Comparison of ENCODE assay signal across 9 mouse cellular contexts in the genomic region with DNA sequence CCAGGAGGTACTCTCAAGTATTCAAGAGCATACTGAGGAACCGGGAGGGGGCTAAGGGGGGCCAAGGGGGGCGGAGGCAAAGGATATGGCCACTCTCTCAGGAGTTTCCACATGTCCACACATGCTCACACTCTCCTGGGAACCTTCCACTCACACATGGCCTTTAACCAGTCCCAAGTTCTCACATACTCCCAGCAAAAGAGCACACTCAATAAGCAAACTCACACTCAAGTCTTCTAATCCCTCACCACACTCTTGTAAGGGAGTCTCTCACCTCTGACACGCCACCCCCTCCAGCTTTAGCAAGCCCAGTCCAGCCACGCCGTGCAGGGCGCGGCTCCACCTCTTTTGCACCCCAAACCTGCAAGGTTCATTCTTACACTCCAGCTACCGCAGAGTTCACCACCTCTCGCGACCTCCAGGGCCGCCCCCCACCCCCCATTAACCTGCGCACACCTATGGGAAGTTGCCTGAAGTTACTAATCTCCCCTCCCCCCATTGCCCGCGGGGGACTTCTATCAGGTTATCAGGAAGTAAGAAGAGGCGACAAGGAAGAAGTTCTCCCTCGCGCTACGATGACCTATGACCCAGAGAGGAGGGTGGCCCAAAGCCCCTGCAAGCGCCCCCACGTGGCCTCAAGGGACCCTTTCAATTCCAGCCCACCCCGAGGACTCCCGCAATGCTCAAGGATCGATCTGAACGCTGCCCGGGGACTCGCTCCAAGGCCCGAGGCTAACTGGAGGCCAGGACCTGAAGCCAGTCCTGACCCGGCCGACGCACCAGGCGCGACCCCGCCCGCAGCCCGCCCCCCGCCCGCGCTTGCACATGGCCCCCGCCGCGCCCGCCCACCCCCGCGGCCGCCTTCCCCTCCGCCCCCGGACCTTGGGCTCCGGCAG. TPM values are rescaled to one million over a fixed set of nuclear protein-coding genes. Genes with fewer than 3 reads are reported as not detected.
DNase-seq lines count a peak whose midpoint lies in the region; ATAC-seq and TF ChIP-seq lines count a peak whose summit lies in the region.
"Had no signal": no experiment of that assay in that cellular context is flagged by ENCODE, and none has a peak within 500 bp of the region (broad histone marks: within the 10 kb centered on the region; RNA-seq: fewer than 3 reads in every experiment).

No protein-coding gene starts in this region.

- DNase-seq in urinary bladder, adult 2 months (ENCODE audit: low spot score) = peak; percentile 52
- no peak for DNase-seq in urinary bladder, postnatal 4 days (ENCODE audit: low spot score in 2 of 2)
- DNase-seq in cerebellum, adult 2 months = peak in 1 of 2 experiments; percentile 67
- peak; percentile 45 for DNase-seq in lung, postnatal 14 days
- peak; percentile 53 to 79 for DNase-seq in spleen, postnatal 4 days (ENCODE audit: low spot score in 2 of 2)
- DNase-seq in layer of hippocampus, adult 9-10 months (ENCODE audit: low spot score) = no peak

- peak overlapping the region; percentile 85 for H3K9ac ChIP-seq in kidney, embryonic 14.5 days (ENCODE audit: low read depth, low read length)

- H3K4me2 ChIP-seq in kidney, embryonic 14.5 days (replicated peaks; ENCODE audit: low read depth, low read length) = peak overlapping the region; percentile 91

- H3K27me3 ChIP-seq in cerebellum, adult 2 months (ENCODE audit: control insufficient read depth, insufficient read depth, low read length) = no peaks in the 10 kb centered on the region
- peaks cover 26% of the 10 kb centered on the region for H3K27me3 ChIP-seq in kidney, embryonic 14.5 days (ENCODE audit: control insufficient read depth, insufficient read depth, low read length)

- no peak for TF ChIP-seq CTCF in cerebellum, adult 2 months (IDR thresholded peaks at IDR 0.05; ENCODE audit: borderline replicate concordance, insufficient read depth, low read depth, low read length)

- no peaks in the 10 kb centered on the region; the same call in 1 of the 2 replicates for H3K36me3 ChIP-seq in kidney, embryonic 14.5 days (ENCODE audit: control insufficient read depth, insufficient read depth, low read length)

- H3K4me1 ChIP-seq in cerebellum, adult 2 months (ENCODE audit: control insufficient read depth, insufficient read depth, low read length) = peaks cover 14% of the 10 kb centered on the region
- H3K4me1 ChIP-seq in kidney, embryonic 14.5 days (ENCODE audit: control insufficient read depth, insufficient read depth, low read length) = peaks cover 18% of the 10 kb centered on the region

- TF ChIP-seq POLR2A in cerebellum, adult 2 months (IDR thresholded peaks at IDR 0.05; ENCODE audit: borderline replicate concordance, insufficient read depth, low read length) = no peak

- peak overlapping the region; percentile 63 for H3K4me3 ChIP-seq in cerebellum, adult 2 months (replicated peaks; ENCODE audit: insufficient read depth, low read depth, low read length)
- peak overlapping the region; percentile 73 for H3K4me3 ChIP-seq in kidney, embryonic 14.5 days (ENCODE audit: low read length)

- peak; percentile 4; the same call in 1 of the 2 replicates for ATAC-seq in granulocyte monocyte progenitor cell, adult 5-6 weeks (replicated peaks; ENCODE audit: poor library complexity, severe bottlenecking)
- peak; percentile 20 for ATAC-seq in kidney, embryonic 14.5 days (ENCODE audit: low FRiP score, low TSS enrichment)

- WGBS in cerebellum, adult 2 months = 2% methylated on average over 46 of the region's 48 CpGs
- 1% methylated on average over 44 of the region's 48 CpGs for WGBS in kidney, embryonic 14.5 days

- peaks cover under 1% of the 10 kb centered on the region; the same call in 1 of the 2 replicates for H3K9me3 ChIP-seq in kidney, embryonic 14.5 days (ENCODE audit: control insufficient read depth, low read length)

- no peak overlapping the region for H3K27ac ChIP-seq in cerebellum, adult 2 months (ENCODE audit: insufficient read depth, low read length)
- H3K27ac ChIP-seq in kidney, embryonic 14.5 days (ENCODE audit: low read depth, low read length) = peak overlapping the region; percentile 71

RNA-seq across cellular contexts. Expression of a gene that starts 0.6 kb away (rescaled TPM):
- 55.8 and 59.1 TPM in 2 replicates for polyA plus RNA-seq in urinary bladder, adult 2 months (2012; rRNA removed)
- polyA plus RNA-seq in cerebellum, adult 2 months (2012; rRNA removed) = 95.3 and 103 TPM in 2 replicates
- total RNA-seq in granulocyte monocyte progenitor cell, adult 5-6 weeks (2014; fragmentation: Nextera tagmentation) = 10.7 and 29.3 TPM in 2 replicates
- total RNA-seq in granulocyte monocyte progenitor cell, adult 5-6 weeks (2017) = 15.5 and 18.6 TPM in 2 replicates
- 5.2 and 9.0 TPM in 2 replicates for polyA plus RNA-seq in kidney, embryonic 14.5 days (2014; fragmentation: Nextera tagmentation; extraction: Ambion mirVana)

RNA-seq across cellular contexts. Expression of a gene that starts 4.2 kb away (rescaled TPM):
- 3.6 and 4.1 TPM in 2 replicates for polyA plus RNA-seq in urinary bladder, adult 2 months (2012; rRNA removed)
- 2.8 and 3.2 TPM in 2 replicates for polyA plus RNA-seq in cerebellum, adult 2 months (2012; rRNA removed)
- total RNA-seq in granulocyte monocyte progenitor cell, adult 5-6 weeks (2014; fragmentation: Nextera tagmentation) = 3.0 TPM in 1 of 2 replicates, not detected in the other
- 2.8 and 4.5 TPM in 2 replicates for total RNA-seq in granulocyte monocyte progenitor cell, adult 5-6 weeks (2017)
- polyA plus RNA-seq in kidney, embryonic 14.5 days (2014; fragmentation: Nextera tagmentation; extraction: Ambion mirVana) = 2.1 and 3.8 TPM in 2 replicates
- total RNA-seq: heart, postnatal 10 days had no signal

RNA-seq across cellular contexts. Expression of a gene that starts 11.1 kb away (rescaled TPM):
- 308 and 425 TPM in 2 replicates for polyA plus RNA-seq in urinary bladder, adult 2 months (2012; rRNA removed)
- 500 and 537 TPM in 2 replicates for polyA plus RNA-seq in cerebellum, adult 2 months (2012; rRNA removed)
- 352 and 419 TPM in 2 replicates for total RNA-seq in granulocyte monocyte progenitor cell, adult 5-6 weeks (2014; fragmentation: Nextera tagmentation)
- total RNA-seq in granulocyte monocyte progenitor cell, adult 5-6 weeks (2017) = 522 and 534 TPM in 2 replicates
- 177 and 235 TPM in 2 replicates for polyA plus RNA-seq in kidney, embryonic 14.5 days (2014; fragmentation: Nextera tagmentation; extraction: Ambion mirVana)

RNA-seq across cellular contexts. Expression of a gene that starts 11.5 kb away (rescaled TPM):
- 114 and 126 TPM in 2 replicates for polyA plus RNA-seq in urinary bladder, adult 2 months (2012; rRNA removed)
- polyA plus RNA-seq in cerebellum, adult 2 months (2012; rRNA removed) = 122 and 124 TPM in 2 replicates
- 149 and 152 TPM in 2 replicates for total RNA-seq in granulocyte monocyte progenitor cell, adult 5-6 weeks (2014; fragmentation: Nextera tagmentation)
- total RNA-seq in granulocyte monocyte progenitor cell, adult 5-6 weeks (2017) = 156 and 160 TPM in 2 replicates
- polyA plus RNA-seq in kidney, embryonic 14.5 days (2014; fragmentation: Nextera tagmentation; extraction: Ambion mirVana) = 164 and 181 TPM in 2 replicates

RNA-seq across cellular contexts. Expression of a gene that starts 13.3 kb away (rescaled TPM):
- 1.6 and 1.8 TPM in 2 replicates for polyA plus RNA-seq in urinary bladder, adult 2 months (2012; rRNA removed)
- polyA plus RNA-seq in cerebellum, adult 2 months (2012; rRNA removed) = 5.8 and 5.9 TPM in 2 replicates
- total RNA-seq in granulocyte monocyte progenitor cell, adult 5-6 weeks (2014; fragmentation: Nextera tagmentation) = not detected in 2 replicates
- not detected in 2 replicates for total RNA-seq in granulocyte monocyte progenitor cell, adult 5-6 weeks (2017)
- 0.12 and 0.51 TPM in 2 replicates for polyA plus RNA-seq in kidney, embryonic 14.5 days (2014; fragmentation: Nextera tagmentation; extraction: Ambion mirVana)

Comparison
In these comparisons a context has a peak if more than half of its experiments do, and no peak if none do; other contexts are left out.
1. DNase-seq: peak in urinary bladder, adult 2 months (single experiment), lung, postnatal 14 days (single experiment) and spleen, postnatal 4 days (2 of 2); none in urinary bladder, postnatal 4 days (0 of 2) and layer of hippocampus, adult 9-10 months (single experiment).